Mouse (Mus musculus) small intestine, adult 2 months (tissue): ENCODE measurements around the gene Npepps.

Experiments used
- CTCF ChIP-seq: fragments of 200-500 bp; IDR thresholded peaks from 2 replicates; pipeline ENCODE4 v1.5.1; 2012; ENCODE audit warnings: low read depth, mild to moderate bottlenecking, control low read depth, inconsistent platforms, low read length, moderate library complexity, mixed read lengths; ENCODE audit not compliant: insufficient replicate concordance, insufficient read length; ENCODE audit errors: extremely low read depth
- POLR2A ChIP-seq: fragments of 200-500 bp; IDR thresholded peaks from 2 replicates; pipeline ENCODE4 v1.6.1; 2012; ENCODE audit warnings: low read depth, mild to moderate bottlenecking, control low read depth, inconsistent platforms, low read length, moderate library complexity

DNA sequence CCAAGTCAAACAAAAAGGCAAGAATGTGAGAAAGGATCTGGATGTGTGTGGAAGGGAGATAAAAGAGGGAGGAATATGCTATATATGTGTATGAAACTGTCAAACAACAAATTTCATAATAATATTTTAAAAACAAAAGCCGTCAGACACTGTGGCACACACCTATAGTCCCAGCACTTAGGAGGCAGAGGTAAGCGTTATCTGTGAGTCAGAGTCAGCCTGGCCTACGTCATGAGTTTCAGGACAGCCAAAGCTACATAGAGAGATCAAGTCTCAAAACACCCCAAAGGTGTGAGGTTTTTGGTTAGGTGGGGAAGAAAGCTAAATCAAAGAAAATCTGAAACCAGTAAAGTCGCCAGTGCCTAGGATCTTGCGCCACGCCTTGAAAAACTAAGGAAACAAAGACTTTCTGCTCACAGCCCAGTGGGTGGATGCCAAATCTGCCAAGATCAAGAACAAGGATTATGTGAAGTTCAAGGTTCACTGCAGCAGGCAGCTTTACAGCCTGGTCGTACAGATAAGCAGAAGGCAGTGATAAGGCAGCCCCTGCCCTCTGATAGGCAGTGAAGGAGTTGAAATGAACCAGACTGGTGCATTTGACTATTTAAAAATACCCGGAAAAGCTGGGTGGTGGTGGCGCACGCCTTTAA is 33.8 kb downstream of the Npepps start:
- TF ChIP-seq CTCF (no peak), POLR2A (no peak)
